Mouse (Mus musculus) frontal cortex, adult (tissue): ENCODE measurements around the gene Olfr552.
"Not testable (repeated sequence)": the region's sequence is repeated elsewhere in the genome, so short reads cannot be mapped to it uniquely, and the experiment has no call there.

Experiments used
- ATAC-seq: cut with Nextera tagmentation; 2 replicates; pipeline ENCODE4 v1.9.2; 2017; ENCODE audit warnings: mild to moderate bottlenecking, moderate library complexity, mixed read lengths; ENCODE audit not compliant: low TSS enrichment

Gene Olfr552

DNA sequence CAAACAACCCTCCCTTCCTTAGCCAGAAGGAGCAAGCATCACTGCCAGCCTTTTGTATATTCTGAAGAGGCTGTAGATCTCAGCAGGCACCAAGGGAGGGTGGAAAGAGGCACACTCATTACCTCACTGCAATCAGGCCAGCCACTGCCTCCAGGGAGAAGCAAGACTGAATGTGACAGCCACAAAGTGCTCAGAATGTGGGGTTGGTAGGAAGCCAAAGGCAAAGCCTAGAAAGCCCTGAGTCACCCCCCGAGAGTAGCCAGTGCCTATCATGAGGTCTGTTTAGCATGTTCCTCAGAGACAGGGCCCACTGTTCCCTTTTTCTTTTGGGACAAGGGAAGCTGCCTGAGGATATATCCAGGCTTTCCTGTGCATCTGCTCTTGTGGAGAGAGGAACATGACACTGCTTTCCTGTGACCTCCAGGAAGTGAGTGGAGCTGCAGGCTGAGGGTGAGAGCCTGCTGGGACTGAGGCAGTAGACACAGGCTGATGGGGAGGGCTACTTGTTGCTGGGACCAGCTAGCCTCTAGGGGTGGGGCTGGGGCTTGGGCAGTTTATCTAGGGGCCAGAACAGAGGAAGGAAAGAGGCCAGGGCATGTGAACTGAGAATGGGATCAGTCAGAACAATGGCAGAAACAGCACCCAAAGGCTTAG is at the start of gene Olfr552:
Gene Olfr552, plus strand, starts transcription at position 393 of the 654 bp plus-strand sequence.
- ATAC-seq = no peak

DNA sequence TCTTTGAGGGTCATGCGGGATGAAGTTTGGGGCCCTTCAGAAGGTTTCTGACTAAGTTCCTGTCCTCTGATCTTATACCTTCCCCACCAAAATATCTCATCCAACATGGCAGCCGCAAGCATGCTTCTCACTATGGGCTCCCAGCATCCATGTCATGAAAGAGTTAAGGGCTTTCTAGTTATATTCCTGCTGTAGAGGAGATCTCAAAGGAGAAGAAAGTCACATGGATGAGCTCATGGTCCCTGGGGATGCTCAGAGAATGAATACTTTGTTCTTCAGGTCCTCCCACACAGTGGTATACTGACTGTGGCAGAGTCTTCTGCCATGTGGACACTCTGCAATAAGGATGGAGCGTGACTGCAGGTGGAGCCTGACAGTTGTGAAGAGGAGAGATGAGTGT is 48.0 kb upstream of the Olfr552 start, which contains the start of gene Olfr549:
Gene Olfr549, plus strand, starts transcription at position 301 of the 400 bp plus-strand sequence.
- no peak for ATAC-seq

- no peak for ATAC-seq
Measured at GRCm38 (mm10) chr7:102553279-102553678, 44.3 kb upstream of the Olfr552 start.

DNA sequence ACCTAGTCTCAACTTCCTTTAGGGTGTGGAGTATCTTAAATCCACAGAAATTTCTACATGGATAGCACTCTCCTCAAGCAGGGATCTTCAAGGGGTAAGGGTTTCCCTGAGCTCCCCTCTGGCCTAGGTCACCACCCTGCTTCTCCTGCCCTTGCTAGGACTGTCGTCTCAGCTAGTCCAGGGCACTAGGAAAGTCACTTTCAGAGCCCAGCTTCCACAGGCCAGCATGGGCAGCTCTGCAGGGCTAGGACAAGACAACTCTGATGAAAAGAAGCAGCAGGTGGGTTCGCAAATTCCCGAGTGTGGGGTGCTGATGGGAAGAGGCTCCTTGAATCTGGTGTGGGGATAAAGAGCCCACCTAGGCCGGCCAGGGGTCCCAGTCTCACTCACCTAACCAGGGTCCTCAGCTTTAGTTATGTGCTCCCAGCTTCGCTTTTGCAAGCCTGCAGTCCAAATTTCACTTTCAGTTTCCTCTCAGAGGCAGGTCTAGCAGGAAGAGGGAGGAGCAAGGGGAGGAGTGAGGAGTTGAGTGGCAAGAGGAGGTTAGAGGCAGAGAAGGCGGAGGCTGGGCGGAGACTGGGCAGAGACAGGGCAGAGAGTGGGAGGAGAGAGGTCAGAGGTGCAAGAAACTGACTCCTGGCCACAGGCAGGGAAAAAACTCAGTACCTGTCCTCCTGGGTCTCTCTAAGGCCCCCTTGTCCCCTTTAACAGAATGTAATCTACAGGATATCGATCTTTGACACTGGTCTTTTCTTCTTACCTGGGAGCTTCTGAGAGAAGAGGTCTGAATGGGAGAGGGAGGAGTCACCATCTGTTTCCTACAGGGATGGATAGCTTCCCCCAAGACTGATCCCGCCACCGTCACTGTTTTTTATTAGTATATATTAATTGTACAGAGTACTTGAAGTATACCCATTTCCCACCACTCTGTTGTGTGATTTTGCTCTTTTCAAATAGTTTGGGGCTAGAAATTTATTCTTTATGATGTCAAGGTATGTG is 32.3 kb upstream of the Olfr552 start, which contains the start of gene Trim21:
Gene Trim21, minus strand, starts transcription at position 488 of the 999 bp plus-strand sequence.
- ATAC-seq = peak; percentile 94

GRCm38 (mm10) chr7:102566219-102566618 is 31.4 kb upstream of the Olfr552 start:
- no peak for ATAC-seq

DNA sequence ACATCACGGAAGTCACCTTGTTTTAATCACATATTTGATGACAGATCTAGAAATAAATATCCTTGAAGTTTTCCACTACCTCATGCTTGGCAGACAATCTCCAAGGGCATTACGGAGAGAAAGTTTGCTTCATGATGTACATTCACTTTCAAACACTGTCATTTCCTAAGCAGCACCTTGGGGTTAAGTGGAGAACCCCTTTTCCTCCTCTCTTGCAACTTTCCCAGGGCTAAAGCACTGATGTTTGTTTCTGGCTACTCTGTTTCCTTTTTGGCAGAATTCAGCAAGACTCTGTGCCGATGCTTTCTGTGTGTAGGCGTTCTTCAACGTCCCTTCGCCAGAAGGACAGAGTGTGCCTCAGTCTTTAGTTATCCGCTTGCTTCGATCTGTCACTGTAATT is 26.4 kb upstream of the Olfr552 start, which contains the start of gene Olfr550:
Gene Olfr550, plus strand, starts transcription at position 301 of the 400 bp plus-strand sequence.
- no peak for ATAC-seq

DNA sequence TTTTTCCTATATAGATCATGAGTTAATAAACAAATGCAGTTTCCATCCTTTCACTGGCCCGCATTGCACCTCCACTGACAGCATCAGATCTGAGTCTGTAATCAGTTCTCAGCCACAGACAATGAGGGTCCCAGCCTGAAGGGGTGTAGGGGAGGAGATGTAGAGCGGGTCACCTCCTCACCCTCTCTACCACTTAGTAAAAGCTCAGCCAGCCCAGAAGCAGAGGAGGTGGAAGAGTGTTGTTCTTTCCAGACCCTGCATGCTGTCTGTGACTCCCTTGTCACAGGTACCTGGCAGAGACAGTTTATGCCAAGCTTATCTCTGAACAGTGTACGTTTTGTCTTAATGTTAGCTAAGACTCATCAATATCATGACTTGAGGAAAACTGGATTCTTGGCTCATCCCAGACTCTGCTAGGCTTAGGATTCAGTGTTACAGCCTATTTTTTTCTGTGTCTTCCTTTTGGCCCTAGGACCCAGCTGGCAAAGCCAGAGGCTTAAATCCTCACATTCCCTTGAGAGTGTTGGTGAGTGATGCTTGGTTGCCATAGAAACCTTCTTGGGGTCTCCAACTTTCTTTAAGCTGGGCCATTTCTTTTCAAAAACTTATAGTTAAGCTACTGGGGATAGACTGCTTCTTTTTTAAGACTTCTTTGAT is 24.3 kb upstream of the Olfr552 start:
- ATAC-seq = no peak

GRCm38 (mm10) chr7:102575998-102576397 is 21.6 kb upstream of the Olfr552 start:
- ATAC-seq = no peak

DNA sequence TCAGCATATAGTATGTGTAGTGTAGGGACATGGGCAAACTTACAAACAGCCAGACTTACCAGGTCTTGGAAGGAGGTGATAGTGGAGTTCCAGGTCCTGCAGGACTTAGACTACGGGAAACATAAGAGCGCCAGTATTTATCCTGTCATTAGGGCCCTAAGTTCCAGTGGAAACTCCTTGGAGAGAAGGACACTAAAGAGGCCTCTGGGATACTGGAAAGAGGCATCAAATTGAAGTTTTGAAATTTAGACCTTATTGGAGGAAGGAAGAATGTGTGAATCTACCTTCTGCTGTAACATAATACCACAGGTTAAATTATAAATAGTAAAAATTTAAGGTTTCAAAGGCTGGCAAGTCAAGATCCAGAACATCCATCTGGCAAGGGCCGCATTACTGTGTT is 5.8 kb upstream of the Olfr552 start, which contains the start of gene Olfr551:
Gene Olfr551, minus strand, starts transcription at position 101 of the 400 bp plus-strand sequence.
- ATAC-seq = no peak

- ATAC-seq = no peak
Measured at GRCm38 (mm10) chr7:102618118-102618517, 20.5 kb downstream of the Olfr552 start, which contains the start of gene Olfr553. Gene Olfr553, minus strand, starts transcription at chr7:102618218.

GRCm38 (mm10) chr7:102619608-102620007 is 22.0 kb downstream of the Olfr552 start:
- no peak for ATAC-seq

- ATAC-seq = not testable (repeated sequence)
Measured at GRCm38 (mm10) chr7:102620368-102620767, 22.8 kb downstream of the Olfr552 start.

- ATAC-seq = no peak
Measured at GRCm38 (mm10) chr7:102636665-102637064, 39.1 kb downstream of the Olfr552 start.

- no peak for ATAC-seq
Measured at GRCm38 (mm10) chr7:102638132-102638531, 40.6 kb downstream of the Olfr552 start, which contains the start of gene Olfr554. Gene Olfr554, plus strand, starts transcription at chr7:102638432.

- not testable (repeated sequence) for ATAC-seq
Measured at GRCm38 (mm10) chr7:102644945-102645344, 47.4 kb downstream of the Olfr552 start.
